ENCODE assay signal across 8 mouse cellular contexts in the genomic region with DNA sequence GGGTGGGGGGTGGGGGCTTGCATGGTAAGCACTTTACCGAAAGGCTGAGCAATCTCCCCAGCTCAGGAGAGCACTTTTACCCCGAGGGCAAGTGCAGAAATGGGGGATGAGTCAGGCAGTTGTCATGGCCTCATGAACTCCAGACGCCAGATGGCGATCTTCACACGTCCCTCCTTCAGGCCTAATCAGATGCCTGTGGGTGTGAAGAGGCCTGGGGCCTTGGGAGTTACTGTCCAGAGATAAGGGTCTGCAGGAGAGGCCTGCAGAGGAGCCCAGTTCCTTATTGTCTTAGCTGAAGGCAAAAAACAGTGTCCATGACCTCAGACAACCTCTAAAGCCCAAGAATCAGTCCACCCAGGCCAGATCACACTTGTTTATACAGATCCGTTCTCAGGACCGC. TPM values are rescaled to one million over a fixed set of nuclear protein-coding genes. Genes with fewer than 3 reads are reported as not detected.
DNase-seq lines count a peak whose midpoint lies in the region; ATAC-seq and TF ChIP-seq lines count a peak whose summit lies in the region.

No protein-coding gene starts in this region.

- H3K4me3 ChIP-seq in heart, embryonic 13.5 days: no peak overlapping the region
- H3K4me3 ChIP-seq in kidney, postnatal 0 days (replicated peaks; ENCODE audit: low read depth, low read length): no peak overlapping the region
- H3K4me3 ChIP-seq in liver, embryonic 15.5 days (replicated peaks): no peak overlapping the region

- no peaks in the 10 kb centered on the region for H3K9me3 ChIP-seq in heart, embryonic 13.5 days
- H3K9me3 ChIP-seq in kidney, postnatal 0 days (replicated peaks; ENCODE audit: low read length): no peaks in the 10 kb centered on the region
- no peaks in the 10 kb centered on the region for H3K9me3 ChIP-seq in liver, embryonic 15.5 days (replicated peaks)

- H3K4me1 ChIP-seq in heart, embryonic 13.5 days: peaks cover 39% of the 10 kb centered on the region
- peaks cover 7% of the 10 kb centered on the region; the same call in 1 of the 2 replicates for H3K4me1 ChIP-seq in kidney, postnatal 0 days (replicated peaks; ENCODE audit: insufficient read depth, low read length)
- peaks cover 6% of the 10 kb centered on the region; the same call in 1 of the 2 replicates for H3K4me1 ChIP-seq in liver, embryonic 15.5 days (replicated peaks)

- no peak overlapping the region for H3K4me2 ChIP-seq in heart, embryonic 13.5 days
- no peak overlapping the region for H3K4me2 ChIP-seq in kidney, postnatal 0 days (ENCODE audit: low read length)
- H3K4me2 ChIP-seq in liver, embryonic 15.5 days: no peak overlapping the region

- H3K27me3 ChIP-seq in Patski: no peaks in the 10 kb centered on the region
- H3K27me3 ChIP-seq in heart, embryonic 13.5 days (replicated peaks): no peaks in the 10 kb centered on the region
- H3K27me3 ChIP-seq in kidney, postnatal 0 days (ENCODE audit: insufficient read depth, low read length): no peaks in the 10 kb centered on the region
- H3K27me3 ChIP-seq in liver, embryonic 15.5 days: peaks cover 4% of the 10 kb centered on the region; the same call in 1 of the 2 replicates

- TF ChIP-seq CTCF in Patski (IDR thresholded peaks at IDR 0.05): peak; percentile 93
- TF ChIP-seq CTCF in kidney, postnatal 0 days (IDR thresholded peaks at IDR 0.05; ENCODE audit: low read depth): peak; percentile 75

- no peak overlapping the region for H3K27ac ChIP-seq in heart, embryonic 13.5 days (replicated peaks)
- H3K27ac ChIP-seq in kidney, postnatal 0 days: no peak overlapping the region
- H3K27ac ChIP-seq in liver, embryonic 15.5 days (replicated peaks): no peak overlapping the region

- H3K9ac ChIP-seq in heart, embryonic 13.5 days: peak overlapping the region; percentile 64
- no peak overlapping the region for H3K9ac ChIP-seq in kidney, postnatal 0 days (ENCODE audit: low read depth, low read length)
- no peak overlapping the region for H3K9ac ChIP-seq in liver, embryonic 15.5 days

- CTCF ChIA-PET in Patski (lab: Charles Lee): interaction anchor here (0.7 to 2.5 kb wide), 9 partner anchors 10 to 102 kb away, joined by 3 to 15 read pairs (median 5); a partner anchor contains a TSS

- WGBS in heart, embryonic 13.5 days: 15% methylated on average over 7 of the region's 7 CpGs
- 21% methylated on average over 7 of the region's 7 CpGs for WGBS in kidney, postnatal 0 days
- 22% methylated on average over 7 of the region's 7 CpGs for WGBS in liver, embryonic 15.5 days (ENCODE audit: insufficient replicate concordance)

- POLR2A ChIA-PET in Patski (lab: Charles Lee): interaction anchor here (1.0 kb wide), 1 partner anchor 27 kb away, joined by 3 read pairs; no protein-coding TSS in a partner anchor

- peak; percentile 70 to 72 for DNase-seq in B cell, adult 2 months
- DNase-seq in Patski (ENCODE audit: low read depth, low spot score): no peak
- peak; percentile 76 to 81 for DNase-seq in cerebellum, postnatal 36 days
- peak; percentile 67 for DNase-seq in kidney, postnatal 0 days (ENCODE audit: low spot score)
- DNase-seq in ovary, postnatal 10 days (ENCODE audit: low spot score): peak; percentile 52
- DNase-seq in urinary bladder, adult 2 months (ENCODE audit: low spot score): peak; percentile 55

- H3K36me3 ChIP-seq in heart, embryonic 13.5 days: peaks cover 62% of the 10 kb centered on the region
- H3K36me3 ChIP-seq in kidney, postnatal 0 days (ENCODE audit: insufficient read depth, low read length): peaks cover 25% of the 10 kb centered on the region; the same call in 1 of the 2 replicates
- no peaks in the 10 kb centered on the region for H3K36me3 ChIP-seq in liver, embryonic 15.5 days (replicated peaks)

- in situ Hi-C loops in Patski (cut with MboI; ENCODE audit: low pct_unique_long_range_greater_than_20kb): loop anchor here (5.0 kb wide), 2 partner anchors 41 to 131 kb away; no protein-coding TSS in a partner anchor

- peak; percentile 76 for ATAC-seq in Patski
- ATAC-seq in heart, embryonic 13.5 days (ENCODE audit: extremely low read depth, insufficient number of reproducible peaks, low FRiP score, low TSS enrichment): no peak
- ATAC-seq in kidney, postnatal 0 days (replicated peaks; ENCODE audit: low FRiP score, low read depth): peak; percentile 55; the same call in 1 of the 2 replicates
- ATAC-seq in liver, embryonic 15.5 days (ENCODE audit: insufficient read depth): 0 out of 2 replicates have a peak, but pooled peaks have one; percentile 47

RNA-seq across cellular contexts. Expression of a gene that starts 10.4 kb away (rescaled TPM):
- 0.10 TPM for polyA plus RNA-seq in Patski (2021)
- 112 and 119 TPM in 2 replicates for polyA plus RNA-seq in heart, embryonic 13.5 days (2015; fragmentation: Nextera tagmentation; extraction: Ambion mirVana)
- 108 and 122 TPM in 2 replicates for polyA plus RNA-seq in kidney, postnatal 0 days (2015; fragmentation: Nextera tagmentation; extraction: Ambion mirVana)
- polyA plus RNA-seq in liver, embryonic 15.5 days (2015; fragmentation: Nextera tagmentation; extraction: Ambion mirVana): 7.8 and 8.5 TPM in 2 replicates
- 84.6 and 90.5 TPM in 2 replicates for polyA plus RNA-seq in urinary bladder, adult 2 months (2012; rRNA removed)

RNA-seq across cellular contexts. Expression of a gene that starts 11.2 kb away (rescaled TPM):
- polyA plus RNA-seq in Patski (2021): 29.1 TPM
- polyA plus RNA-seq in heart, embryonic 13.5 days (2015; fragmentation: Nextera tagmentation; extraction: Ambion mirVana): 62.9 and 63.5 TPM in 2 replicates
- 51.4 and 54.5 TPM in 2 replicates for polyA plus RNA-seq in kidney, postnatal 0 days (2015; fragmentation: Nextera tagmentation; extraction: Ambion mirVana)
- polyA plus RNA-seq in liver, embryonic 15.5 days (2015; fragmentation: Nextera tagmentation; extraction: Ambion mirVana): 3.6 and 4.0 TPM in 2 replicates
- polyA plus RNA-seq in urinary bladder, adult 2 months (2012; rRNA removed): 53.4 and 56.2 TPM in 2 replicates

RNA-seq across cellular contexts. Expression of a gene that starts 15.8 kb away (rescaled TPM):
- 59.8 TPM for polyA plus RNA-seq in Patski (2021)
- polyA plus RNA-seq in heart, embryonic 13.5 days (2015; fragmentation: Nextera tagmentation; extraction: Ambion mirVana): 104 and 110 TPM in 2 replicates
- polyA plus RNA-seq in kidney, postnatal 0 days (2015; fragmentation: Nextera tagmentation; extraction: Ambion mirVana): 97.6 and 98.6 TPM in 2 replicates
- 16.5 and 17.7 TPM in 2 replicates for polyA plus RNA-seq in liver, embryonic 15.5 days (2015; fragmentation: Nextera tagmentation; extraction: Ambion mirVana)
- 128 and 134 TPM in 2 replicates for polyA plus RNA-seq in urinary bladder, adult 2 months (2012; rRNA removed)

RNA-seq across cellular contexts. Expression of a gene that starts 15.9 kb away (rescaled TPM):
- polyA plus RNA-seq in Patski (2021): 0.44 TPM
- polyA plus RNA-seq in heart, embryonic 13.5 days (2015; fragmentation: Nextera tagmentation; extraction: Ambion mirVana): 0.33 and 0.60 TPM in 2 replicates
- 0.29 and 0.32 TPM in 2 replicates for polyA plus RNA-seq in kidney, postnatal 0 days (2015; fragmentation: Nextera tagmentation; extraction: Ambion mirVana)
- 0.06 and 0.14 TPM in 2 replicates for polyA plus RNA-seq in liver, embryonic 15.5 days (2015; fragmentation: Nextera tagmentation; extraction: Ambion mirVana)
- 1.3 and 1.4 TPM in 2 replicates for polyA plus RNA-seq in urinary bladder, adult 2 months (2012; rRNA removed)

RNA-seq across cellular contexts. Expression of a gene that starts 28.3 kb away (rescaled TPM):
- polyA plus RNA-seq in Patski (2021): 71.6 TPM
- polyA plus RNA-seq in heart, embryonic 13.5 days (2015; fragmentation: Nextera tagmentation; extraction: Ambion mirVana): 107 and 111 TPM in 2 replicates
- 119 and 129 TPM in 2 replicates for polyA plus RNA-seq in kidney, postnatal 0 days (2015; fragmentation: Nextera tagmentation; extraction: Ambion mirVana)
- 14.0 and 15.7 TPM in 2 replicates for polyA plus RNA-seq in liver, embryonic 15.5 days (2015; fragmentation: Nextera tagmentation; extraction: Ambion mirVana)
- polyA plus RNA-seq in urinary bladder, adult 2 months (2012; rRNA removed): 92.4 and 119 TPM in 2 replicates
